Mouse (Mus musculus): ENCODE results near the gene Cyp2d11.
"Not testable (repeated sequence)": the region's sequence is repeated elsewhere in the genome, so short reads cannot be mapped to it uniquely, and the experiment has no call there.

- not testable (repeated sequence) for TF ChIP-seq CTCF, POLR2A (IDR thresholded peaks at IDR 0.05; ENCODE audit: insufficient read depth, low read depth, low read length)
Measured at GRCm38 (mm10) chr15:82393922-82394321, at the start of gene Cyp2d11.

Measured in olfactory bulb, adult 2 months (tissue).